Mouse (Mus musculus): ENCODE data around the gene Fgfr2.

DNA sequence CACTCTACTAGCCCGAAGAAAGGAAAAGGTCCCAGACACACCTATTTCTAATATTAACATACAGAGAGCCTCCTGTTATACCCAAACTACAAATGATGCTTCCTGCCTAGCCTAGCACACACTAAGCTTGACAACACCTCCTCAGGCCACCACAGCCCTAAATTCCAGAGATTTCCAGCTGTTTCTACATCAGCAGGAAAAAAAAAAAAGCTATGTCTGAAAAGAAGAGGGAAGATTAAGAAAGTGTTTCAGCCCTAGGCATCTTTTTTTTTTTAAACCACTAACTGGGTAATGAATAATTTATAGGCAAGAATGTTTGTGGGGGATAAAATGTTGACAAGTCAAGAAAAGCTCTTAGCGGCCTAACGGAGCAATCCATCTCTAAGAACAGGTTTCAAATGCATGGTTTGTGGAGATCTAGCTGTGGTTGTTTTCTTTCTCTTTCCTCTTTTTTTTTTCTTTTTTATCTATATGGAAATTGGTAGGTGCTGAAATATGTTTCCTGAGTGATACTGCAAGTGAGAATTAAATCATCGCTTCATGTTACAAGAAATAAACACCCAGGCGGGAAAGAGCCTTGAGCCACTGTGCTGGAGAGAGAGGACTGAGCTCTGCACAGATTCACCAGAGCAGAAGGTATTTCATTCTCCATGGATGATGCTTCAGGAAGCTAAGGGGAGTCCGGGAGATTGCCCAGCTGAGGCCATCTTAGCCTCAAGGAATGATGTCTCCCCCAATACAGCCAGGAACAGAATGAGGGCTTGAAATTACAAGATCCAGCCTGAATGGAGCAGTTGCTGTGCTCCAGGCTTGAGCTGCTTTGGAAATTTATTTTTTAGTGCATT lies 673.0 kb downstream of the Fgfr2 start:
- TF ChIP-seq CTCF (IDR thresholded peaks at IDR 0.05; ENCODE audit: control insufficient read depth, insufficient read depth, insufficient read length) (no peak), MYOG (IDR thresholded peaks at IDR 0.05; ENCODE audit: control insufficient read depth, extremely low read depth, insufficient read length) (no peak)
